Mouse (Mus musculus) heart, postnatal 10 days (tissue): ENCODE measurements around the gene Vps37c. TPM values are rescaled to one million over a fixed set of nuclear protein-coding genes. Genes with fewer than 3 reads are reported as not detected.

Experiments used
- DNase-seq, 2 experiments: peaks; one replicate each; pipeline ENCODE4 v3.0.0; 2021
- intact Hi-C: fragments of 180-260 bp; cut with DNase I; formaldehyde crosslinking; loops from one replicate; pipeline ENCODE4 v1.15.1; 2025
- total RNA-seq, 2 experiments: library from RNA; stranded (reverse); gene quantifications; 2 replicates each; pipeline ENCODE4 v1.2.3; 2021

Gene Vps37c
- total RNA-seq, 2 experiments from 2014 or later, result 23.3 to 27.1 TPM

GRCm38 (mm10) chr19:10735861-10736260 lies 47.3 kb downstream of the Vps37c start:
- DNase-seq, result no peak
- intact Hi-C loops, result no loop called here

- DNase-seq, result no peak
- intact Hi-C loops, result no loop called here
Observed at GRCm38 (mm10) chr19:10738038-10738437, 49.5 kb downstream of the Vps37c start.

GRCm38 (mm10) chr19:10738811-10739210 lies 50.3 kb downstream of the Vps37c start, which contains the start of gene Cd5:
Cd5 (minus strand) TSS chr19:10739002.
- no peak for DNase-seq
- intact Hi-C loops, result no loop called here

- no peak for DNase-seq
- intact Hi-C loops, result no loop called here
Observed at GRCm38 (mm10) chr19:10739916-10740315, 51.4 kb downstream of the Vps37c start.

GRCm38 (mm10) chr19:10740641-10741440 lies 52.3 kb downstream of the Vps37c start:
- DNase-seq, result no peak
- intact Hi-C loops, result no loop called here

- intact Hi-C loops, result no loop called here
Observed at GRCm38 (mm10) chr19:10742145-10742544, 53.6 kb downstream of the Vps37c start.

GRCm38 (mm10) chr19:10742565-10742964 lies 54.0 kb downstream of the Vps37c start:
- DNase-seq, result peak in 1 of 2 experiments; percentile 24
- intact Hi-C loops, result no loop called here

More at GRCm38 (mm10) chr19:10742145-10742544, 53.6 kb downstream of the Vps37c start:
- no peak for DNase-seq

GRCm38 (mm10) chr19:10747182-10747581 lies 58.6 kb downstream of the Vps37c start:
- DNase-seq, result no peak
- intact Hi-C loops, result no loop called here

- no peak for DNase-seq
Observed at GRCm38 (mm10) chr19:10747718-10748117, 59.2 kb downstream of the Vps37c start.

GRCm38 (mm10) chr19:10748401-10749102 lies 60.0 kb downstream of the Vps37c start:
- intact Hi-C loops, result no loop called here
- no peak for DNase-seq

More at GRCm38 (mm10) chr19:10747718-10748117, 59.2 kb downstream of the Vps37c start:
- intact Hi-C loops, result no loop called here

- intact Hi-C loops, result no loop called here
- no peak for DNase-seq
Observed at GRCm38 (mm10) chr19:10749295-10749694, 60.8 kb downstream of the Vps37c start.

GRCm38 (mm10) chr19:10750161-10750560 lies 61.6 kb downstream of the Vps37c start:
- DNase-seq, result no peak
- intact Hi-C loops, result no loop called here

GRCm38 (mm10) chr19:10751607-10752006 lies 63.1 kb downstream of the Vps37c start:
- no peak for DNase-seq
- intact Hi-C loops, result no loop called here

- DNase-seq, result no peak
- intact Hi-C loops, result no loop called here
Observed at GRCm38 (mm10) chr19:10752106-10752505, 63.6 kb downstream of the Vps37c start.

GRCm38 (mm10) chr19:10752646-10753045 lies 64.1 kb downstream of the Vps37c start:
- intact Hi-C loops, result no loop called here

GRCm38 (mm10) chr19:10757125-10757524 lies 68.6 kb downstream of the Vps37c start:
- no peak for DNase-seq
- intact Hi-C loops, result no loop called here

More at GRCm38 (mm10) chr19:10752646-10753045, 64.1 kb downstream of the Vps37c start:
- DNase-seq, result no peak

- intact Hi-C loops, result no loop called here
- no peak for DNase-seq
Observed at GRCm38 (mm10) chr19:10757526-10757925, 69.0 kb downstream of the Vps37c start.

- no peak for DNase-seq
- intact Hi-C loops, result no loop called here
Observed at GRCm38 (mm10) chr19:10758708-10759107, 70.2 kb downstream of the Vps37c start.

GRCm38 (mm10) chr19:10759525-10759924 lies 71.0 kb downstream of the Vps37c start:
- intact Hi-C loops, result no loop called here
- DNase-seq, result no peak

GRCm38 (mm10) chr19:10759983-10760831 lies 71.7 kb downstream of the Vps37c start:
- intact Hi-C loops, result no loop called here
- DNase-seq, result peak; percentile 73 to 77
